Mouse (Mus musculus): ENCODE results near the gene Rtl10.

Gene Rtl10

GRCm38 (mm10) chr16:18498558-18498990, at the start of gene Rtl10, which contains the start of gene Gnb1l:
Gene Rtl10 (plus strand): TSS chr16:18498901.
Gene Gnb1l (plus strand): TSS chr16:18498713.
- DNase-seq (ENCODE audit: low spot score) = peak; percentile 93

GRCm38 (mm10) chr16:18449005-18449404, 49.7 kb upstream of the Rtl10 start:
- DNase-seq (ENCODE audit: low spot score) = no peak

- no peak for DNase-seq (ENCODE audit: low spot score)
These were observed 47.1 kb upstream of the Rtl10 start for GRCm38 (mm10) chr16:18451486-18452181.

GRCm38 (mm10) chr16:18452361-18452862, 46.3 kb upstream of the Rtl10 start:
- DNase-seq (ENCODE audit: low spot score) = no peak

GRCm38 (mm10) chr16:18453846-18454245, 44.9 kb upstream of the Rtl10 start:
- no peak for DNase-seq (ENCODE audit: low spot score)

- DNase-seq (ENCODE audit: low spot score) = no peak
These were observed 43.3 kb upstream of the Rtl10 start for GRCm38 (mm10) chr16:18455407-18455806.

GRCm38 (mm10) chr16:18458661-18459060, 40.0 kb upstream of the Rtl10 start:
- no peak for DNase-seq (ENCODE audit: low spot score)

- DNase-seq (ENCODE audit: low spot score) = no peak
These were observed 39.3 kb upstream of the Rtl10 start for GRCm38 (mm10) chr16:18459335-18459954.

- DNase-seq (ENCODE audit: low spot score) = no peak
These were observed 38.7 kb upstream of the Rtl10 start for GRCm38 (mm10) chr16:18459955-18460370.

GRCm38 (mm10) chr16:18460826-18461225, 37.9 kb upstream of the Rtl10 start:
- DNase-seq (ENCODE audit: low spot score) = no peak

GRCm38 (mm10) chr16:18462031-18462430, 36.7 kb upstream of the Rtl10 start:
- no peak for DNase-seq (ENCODE audit: low spot score)

- no peak for DNase-seq (ENCODE audit: low spot score)
These were observed 36.1 kb upstream of the Rtl10 start for GRCm38 (mm10) chr16:18462598-18462997.

- DNase-seq (ENCODE audit: low spot score) = no peak
These were observed 34.4 kb upstream of the Rtl10 start for GRCm38 (mm10) chr16:18464271-18464670.

GRCm38 (mm10) chr16:18470829-18471228, 27.9 kb upstream of the Rtl10 start:
- no peak for DNase-seq (ENCODE audit: low spot score)

- no peak for DNase-seq (ENCODE audit: low spot score)
These were observed 27.2 kb upstream of the Rtl10 start for GRCm38 (mm10) chr16:18471381-18471955.

- no peak for DNase-seq (ENCODE audit: low spot score)
These were observed 26.7 kb upstream of the Rtl10 start for GRCm38 (mm10) chr16:18471976-18472375.

GRCm38 (mm10) chr16:18472416-18472815, 26.3 kb upstream of the Rtl10 start:
- DNase-seq (ENCODE audit: low spot score) = no peak

GRCm38 (mm10) chr16:18472976-18473375, 25.7 kb upstream of the Rtl10 start:
- DNase-seq (ENCODE audit: low spot score) = no peak

- DNase-seq (ENCODE audit: low spot score) = no peak
These were observed 24.7 kb upstream of the Rtl10 start for GRCm38 (mm10) chr16:18474021-18474420.

GRCm38 (mm10) chr16:18477996-18478395, 20.7 kb upstream of the Rtl10 start:
- no peak for DNase-seq (ENCODE audit: low spot score)

- DNase-seq (ENCODE audit: low spot score) = no peak
These were observed 19.0 kb upstream of the Rtl10 start for GRCm38 (mm10) chr16:18479667-18480066.

- peak; percentile 11 for DNase-seq (ENCODE audit: low spot score)
These were observed 17.7 kb upstream of the Rtl10 start for GRCm38 (mm10) chr16:18480933-18481485.

- no peak for DNase-seq (ENCODE audit: low spot score)
These were observed 16.3 kb upstream of the Rtl10 start for GRCm38 (mm10) chr16:18482431-18482830.
